In the genomic region with DNA sequence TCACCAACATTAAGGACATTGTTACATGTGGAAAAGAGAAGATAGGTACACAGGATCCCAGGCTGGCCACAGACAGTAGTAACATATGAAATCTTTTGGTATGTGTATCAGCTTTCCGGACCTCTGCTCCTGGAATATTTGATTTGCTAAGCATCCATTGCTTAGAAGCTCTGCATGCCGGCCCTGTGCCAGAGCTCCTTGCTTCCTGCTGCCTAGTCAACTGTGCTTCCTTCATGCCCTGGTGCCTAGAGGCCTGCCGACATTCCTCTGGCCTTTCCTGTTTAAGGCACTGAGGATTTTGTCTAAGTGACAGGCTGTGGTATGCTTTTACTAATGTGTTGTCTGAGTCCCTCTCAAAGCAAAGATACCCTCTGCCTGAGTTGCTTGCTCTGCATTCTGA, we compare ENCODE assay signal across 10 mouse cellular contexts.
DNase-seq lines count a peak whose midpoint lies in the region; ATAC-seq and TF ChIP-seq lines count a peak whose summit lies in the region.
"Had no signal": no experiment of that assay in that cellular context is flagged by ENCODE, and none has a peak within 500 bp of the region (broad histone marks: within the 10 kb centered on the region; RNA-seq: fewer than 3 reads in every experiment).

No protein-coding gene starts in this region.

- no peaks in the 10 kb centered on the region for H3K36me3 ChIP-seq in lung, embryonic 16.5 days (ENCODE audit: control insufficient read depth, insufficient read depth, low read length)
- no peaks in the 10 kb centered on the region for H3K36me3 ChIP-seq in lung, postnatal 0 days (ENCODE audit: insufficient read depth, low read length)
- 0 out of 2 replicates have a peak, but pooled peaks cover 3% of the 10 kb centered on the region for H3K36me3 ChIP-seq in heart, postnatal 0 days (replicated peaks; ENCODE audit: control insufficient read depth, insufficient read depth, low read length)
- H3K36me3 ChIP-seq: intestine, embryonic 15.5 days; midbrain, embryonic 15.5 days had no signal

- 26% methylated on average over 3 of the region's 3 CpGs for WGBS in lung, embryonic 16.5 days
- 33% methylated on average over 3 of the region's 3 CpGs for WGBS in lung, postnatal 0 days
- WGBS in heart, postnatal 0 days: 26% methylated on average over 3 of the region's 3 CpGs

- DNase-seq in adrenal gland, postnatal 25 days: peak; percentile 21
- DNase-seq in adrenal gland, postnatal 14 days: no peak
- DNase-seq in lung, postnatal 0 days (ENCODE audit: low spot score): no peak
- peak; percentile 34 for DNase-seq in heart, postnatal 0 days (ENCODE audit: low spot score)
- DNase-seq in mesoderm, embryonic 11.5 days (ENCODE audit: low read depth, low spot score): peak; percentile 42
- DNase-seq in right cerebral cortex, postnatal 14 days: no peak
- DNase-seq in urinary bladder, adult 2 months (ENCODE audit: low spot score): no peak

- no peaks in the 10 kb centered on the region for H3K9me3 ChIP-seq in lung, embryonic 16.5 days (ENCODE audit: control insufficient read depth, low read length)
- no peaks in the 10 kb centered on the region for H3K9me3 ChIP-seq in lung, postnatal 0 days (ENCODE audit: low read length)
- H3K9me3 ChIP-seq in heart, postnatal 0 days (replicated peaks; ENCODE audit: control insufficient read depth, low read length): no peaks in the 10 kb centered on the region
- H3K9me3 ChIP-seq: intestine, embryonic 15.5 days; midbrain, embryonic 15.5 days had no signal

- H3K27me3 ChIP-seq in lung, embryonic 16.5 days (ENCODE audit: control insufficient read depth, insufficient read depth, low read depth, low read length): no peaks in the 10 kb centered on the region
- H3K27me3 ChIP-seq in lung, postnatal 0 days (replicated peaks; ENCODE audit: insufficient read depth, low read length): no peaks in the 10 kb centered on the region
- H3K27me3 ChIP-seq in heart, postnatal 0 days (ENCODE audit: control insufficient read depth, insufficient read depth, low read length): no peaks in the 10 kb centered on the region
- H3K27me3 ChIP-seq: intestine, embryonic 15.5 days; midbrain, embryonic 15.5 days had no signal

- H3K9ac ChIP-seq in lung, embryonic 16.5 days (ENCODE audit: low read length): no peak overlapping the region
- no peak overlapping the region for H3K9ac ChIP-seq in lung, postnatal 0 days (replicated peaks; ENCODE audit: low read depth)
- no peak overlapping the region for H3K9ac ChIP-seq in heart, postnatal 0 days (replicated peaks; ENCODE audit: low read depth, low read length)
- H3K9ac ChIP-seq: intestine, embryonic 15.5 days; midbrain, embryonic 15.5 days had no signal

- ATAC-seq in lung, embryonic 16.5 days (ENCODE audit: low read depth): no peak
- no peak for ATAC-seq in lung, postnatal 0 days
- peak; percentile 55; the same call in 1 of the 2 replicates for ATAC-seq in heart, postnatal 0 days (ENCODE audit: insufficient read depth, low read depth)
- ATAC-seq: intestine, embryonic 15.5 days; midbrain, embryonic 15.5 days had no signal

- no peak for TF ChIP-seq EP300 in lung, postnatal 0 days (IDR thresholded peaks at IDR 0.05)
- TF ChIP-seq EP300 in heart, postnatal 0 days (IDR thresholded peaks at IDR 0.05; ENCODE audit: low read depth): no peak

- H3K4me2 ChIP-seq in lung, embryonic 16.5 days (ENCODE audit: low read depth, low read length): no peak overlapping the region
- H3K4me2 ChIP-seq in lung, postnatal 0 days (replicated peaks; ENCODE audit: low read depth, low read length): no peak overlapping the region
- no peak overlapping the region for H3K4me2 ChIP-seq in heart, postnatal 0 days (ENCODE audit: low read depth, low read length)
- H3K4me2 ChIP-seq: intestine, embryonic 15.5 days; midbrain, embryonic 15.5 days had no signal

- 0 out of 2 replicates have a peak overlapping the region, but pooled peaks have one; percentile 8 for H3K27ac ChIP-seq in lung, embryonic 16.5 days (ENCODE audit: low read length)
- no peak overlapping the region for H3K27ac ChIP-seq in lung, postnatal 0 days (ENCODE audit: low read length)
- peak overlapping the region; percentile 63; the same call in 1 of the 2 replicates for H3K27ac ChIP-seq in heart, postnatal 0 days (ENCODE audit: low read depth)
- H3K27ac ChIP-seq: intestine, embryonic 15.5 days; midbrain, embryonic 15.5 days had no signal

- no peak overlapping the region for H3K4me3 ChIP-seq in lung, embryonic 16.5 days (ENCODE audit: low read length)
- no peak overlapping the region for H3K4me3 ChIP-seq in lung, postnatal 0 days (ENCODE audit: low read depth, low read length)
- H3K4me3 ChIP-seq in heart, postnatal 0 days (ENCODE audit: low read depth, low read length): no peak overlapping the region
- H3K4me3 ChIP-seq: intestine, embryonic 15.5 days; midbrain, embryonic 15.5 days had no signal

- no peak for TF ChIP-seq CTCF in lung, postnatal 0 days (IDR thresholded peaks at IDR 0.05)
- TF ChIP-seq CTCF in heart, postnatal 0 days (IDR thresholded peaks at IDR 0.05; ENCODE audit: low read depth): no peak

- H3K4me1 ChIP-seq in lung, embryonic 16.5 days (replicated peaks; ENCODE audit: control insufficient read depth, insufficient read depth, low read length): peaks cover 12% of the 10 kb centered on the region; the same call in 1 of the 2 replicates
- H3K4me1 ChIP-seq in lung, postnatal 0 days (ENCODE audit: insufficient read depth, low read depth, low read length): no peaks in the 10 kb centered on the region
- peaks cover 17% of the 10 kb centered on the region; the same call in 1 of the 2 replicates for H3K4me1 ChIP-seq in heart, postnatal 0 days (ENCODE audit: control insufficient read depth, insufficient read depth)
- H3K4me1 ChIP-seq: intestine, embryonic 15.5 days; midbrain, embryonic 15.5 days had no signal

Comparison
In these comparisons a context has a peak if more than half of its experiments do, and no peak if none do; other contexts are left out.
1. DNase-seq: peak in adrenal gland, postnatal 25 days (single experiment), heart, postnatal 0 days (single experiment) and mesoderm, embryonic 11.5 days (single experiment); none in adrenal gland, postnatal 14 days (single experiment), lung, postnatal 0 days (single experiment), right cerebral cortex, postnatal 14 days (single experiment) and urinary bladder, adult 2 months (single experiment).